Mouse (Mus musculus) cerebellum, adult 2 months (tissue): ENCODE measurements around the gene Svs3b.
"Not testable (repeated sequence)": the region's sequence is repeated elsewhere in the genome, so short reads cannot be mapped to it uniquely, and the experiment has no call there.

Source experiments
- CTCF ChIP-seq: fragments of 200-500 bp; IDR thresholded peaks from 2 replicates; pipeline ENCODE4 v1.5.1; 2011; ENCODE audit warnings: low read depth, mild to moderate bottlenecking, control low read depth, low read length, moderate library complexity, borderline replicate concordance; ENCODE audit not compliant: insufficient read depth
- POLR2A ChIP-seq: fragments of 200-500 bp; IDR thresholded peaks from 2 replicates; pipeline ENCODE4 v1.6.1; 2011; ENCODE audit warnings: low read length, control low read depth, borderline replicate concordance; ENCODE audit not compliant: insufficient read depth

DNA sequence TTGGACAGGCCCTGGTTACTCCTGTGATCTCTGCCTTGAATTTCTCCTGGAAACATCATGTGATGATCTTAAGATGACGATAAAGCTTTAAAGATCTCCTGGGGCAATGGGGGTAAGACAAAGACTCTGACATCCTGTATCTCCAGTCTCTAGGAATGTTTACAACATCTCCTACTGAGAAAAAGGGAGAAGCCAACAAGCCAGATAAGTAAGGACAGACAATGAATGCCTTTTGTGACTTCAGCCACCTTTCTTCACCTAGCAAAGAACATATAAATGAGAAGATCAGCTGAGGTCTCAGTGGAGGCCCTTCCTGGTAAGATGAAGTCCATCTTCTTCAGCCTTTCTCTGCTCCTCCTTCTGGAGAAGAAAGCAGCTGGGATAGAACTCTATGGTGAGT is 32.5 kb upstream of the Svs3b start, which contains the start of gene Svs3a:
- not testable (repeated sequence) for TF ChIP-seq CTCF, POLR2A
